Mouse (Mus musculus) brown adipose tissue, adult 24 weeks (tissue): ENCODE data around the gene Atp1b2. TPM values are rescaled to one million over a fixed set of nuclear protein-coding genes. Genes with fewer than 3 reads are reported as not detected.
"Not testable (repeated sequence)": the region's sequence is repeated elsewhere in the genome, so short reads cannot be mapped to it uniquely, and the experiment has no call there.

ENCODE experiments used
- H3K27ac ChIP-seq: fragments of 200-500 bp; replicated peaks from 2 replicates; pipeline ENCODE4 v1.5.1; 2012; ENCODE audit warnings: low read depth, mild to moderate bottlenecking, low read length
- H3K4me1 ChIP-seq: fragments of 200-500 bp; 2 replicates; pipeline ENCODE4 v1.6.1; 2012; ENCODE audit warnings: low read length, mixed read lengths; ENCODE audit not compliant: control insufficient read depth, insufficient read depth, insufficient read length
- H3K4me3 ChIP-seq: fragments of 200-500 bp; 2 replicates; pipeline ENCODE4 v1.5.1; 2012; ENCODE audit warnings: low read depth, mild to moderate bottlenecking, low read length, moderate library complexity; ENCODE audit not compliant: insufficient read depth
- polyA plus RNA-seq: library from polyadenylated mRNA; stranded (reverse); fragments of >200 nt; gene quantifications from 2 replicates; pipeline ENCODE4 v1.2.4, GENCODE M21; 2012; ENCODE audit not compliant: missing spikeins, insufficient read depth, insufficient read length

The Atp1b2 gene
- 6.7 and 8.3 TPM in 2 replicates for polyA plus RNA-seq

GRCm38 (mm10) chr11:69605726-69606490 lies at the start of gene Atp1b2:
Gene Atp1b2 (minus strand): TSS chr11:69605942.
- Histone ChIP-seq H3K4me1 (peaks cover 4% of the 10 kb centered on the region; the same call in 1 of the 2 replicates), H3K27ac (no peak within 1 kb of the TSS), H3K4me3 (peak within 1 kb of the TSS; percentile 70)

- H3K27ac ChIP-seq = no peak overlapping the region
- no peak overlapping the region for H3K4me3 ChIP-seq
Measured at GRCm38 (mm10) chr11:69654760-69655159, 49.0 kb upstream of the Atp1b2 start.

DNA sequence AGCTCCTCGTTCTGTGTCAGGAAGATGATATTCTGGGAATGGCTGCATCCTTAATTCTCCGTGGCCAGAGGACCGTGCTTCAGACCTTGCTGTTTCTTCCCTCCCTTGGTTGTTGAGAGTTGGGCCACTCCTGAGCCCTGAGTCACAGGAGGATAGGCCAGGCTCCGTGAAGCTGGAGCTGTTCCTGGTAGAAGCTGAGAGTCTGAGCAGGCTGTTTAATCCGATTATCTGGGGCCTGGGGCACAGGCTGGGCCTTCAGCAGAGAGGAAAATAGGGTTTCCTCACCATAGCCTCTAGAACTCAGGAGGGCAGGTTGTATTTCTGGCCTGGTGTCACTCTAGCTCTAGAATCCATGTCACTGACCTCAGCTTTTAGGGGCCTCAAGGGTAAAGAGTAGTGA lies 47.7 kb upstream of the Atp1b2 start:
- Histone ChIP-seq H3K27ac (no peak overlapping the region), H3K4me1 (no peaks in the 10 kb centered on the region; the same call in 1 of the 2 replicates), H3K4me3 (no peak overlapping the region)

More at GRCm38 (mm10) chr11:69654760-69655159, 49.0 kb upstream of the Atp1b2 start:
- H3K4me1 ChIP-seq = no peaks in the 10 kb centered on the region; the same call in 1 of the 2 replicates

DNA sequence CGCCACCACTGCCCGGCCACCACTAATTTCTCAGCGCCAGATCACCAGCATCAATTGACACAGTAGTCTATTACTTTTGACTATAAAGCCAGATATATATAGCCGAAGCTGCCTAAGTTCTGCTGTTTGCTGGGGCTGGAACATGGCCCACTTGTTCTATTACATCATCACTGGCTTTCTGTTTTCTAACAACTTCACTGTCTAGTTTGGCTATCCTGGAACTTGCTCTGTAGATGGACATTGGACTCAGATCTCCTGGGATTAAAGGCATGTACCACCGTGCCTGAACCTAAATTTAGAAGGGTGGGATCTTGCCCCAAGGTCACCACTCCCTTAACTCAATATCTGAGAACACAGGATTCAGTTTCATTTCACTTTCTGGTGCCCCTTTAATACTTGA lies 40.1 kb upstream of the Atp1b2 start:
- H3K4me3 ChIP-seq = no peak overlapping the region
- no peak overlapping the region for H3K27ac ChIP-seq
- H3K4me1 ChIP-seq = no peaks in the 10 kb centered on the region

GRCm38 (mm10) chr11:69635471-69635870 lies 29.7 kb upstream of the Atp1b2 start:
- Histone ChIP-seq H3K4me1 (0 out of 2 replicates have a peak, but pooled peaks cover 2% of the 10 kb centered on the region), H3K4me3 (no peak overlapping the region), H3K27ac (no peak overlapping the region)

DNA sequence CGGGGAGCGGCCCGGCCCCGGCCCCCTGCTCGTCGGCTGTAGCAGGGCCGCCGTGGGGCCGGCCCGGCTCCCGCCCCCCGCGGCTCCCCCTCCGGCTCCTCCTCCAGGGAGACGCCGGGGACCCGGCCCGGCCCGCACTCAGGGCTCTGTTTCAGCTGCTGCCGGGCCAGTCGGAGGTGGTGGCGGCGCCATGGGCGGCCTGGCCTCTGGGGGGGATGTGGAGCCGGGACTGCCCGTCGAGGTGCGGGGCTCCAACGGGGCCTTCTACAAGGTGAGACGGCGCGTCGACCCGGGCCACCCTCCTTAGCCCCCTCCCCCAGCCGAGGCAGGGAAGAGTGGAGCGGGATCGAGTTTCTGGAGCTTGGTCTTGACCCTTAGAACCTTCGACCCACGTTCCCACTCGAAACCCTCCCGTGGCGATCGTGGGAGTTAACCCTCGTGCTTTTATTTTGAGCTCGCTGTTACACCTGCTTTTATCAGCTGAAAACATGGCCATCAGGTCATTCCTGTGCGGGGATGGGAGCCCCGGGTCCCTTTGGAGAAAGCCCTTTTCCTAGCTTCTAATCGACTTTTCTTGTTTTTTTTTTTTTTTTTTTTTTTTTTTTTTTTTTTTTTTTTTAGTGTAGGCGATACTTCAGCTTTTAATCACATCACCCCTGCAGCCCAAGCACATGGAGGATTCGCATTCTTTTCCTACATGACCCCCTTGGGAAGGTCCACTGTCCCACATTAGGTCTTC lies 27.6 kb upstream of the Atp1b2 start:
- H3K4me3 ChIP-seq = peak overlapping the region; percentile 97
- peak overlapping the region; percentile 55 for H3K27ac ChIP-seq
- H3K4me1 ChIP-seq = 0 out of 2 replicates have a peak, but pooled peaks cover 2% of the 10 kb centered on the region

DNA sequence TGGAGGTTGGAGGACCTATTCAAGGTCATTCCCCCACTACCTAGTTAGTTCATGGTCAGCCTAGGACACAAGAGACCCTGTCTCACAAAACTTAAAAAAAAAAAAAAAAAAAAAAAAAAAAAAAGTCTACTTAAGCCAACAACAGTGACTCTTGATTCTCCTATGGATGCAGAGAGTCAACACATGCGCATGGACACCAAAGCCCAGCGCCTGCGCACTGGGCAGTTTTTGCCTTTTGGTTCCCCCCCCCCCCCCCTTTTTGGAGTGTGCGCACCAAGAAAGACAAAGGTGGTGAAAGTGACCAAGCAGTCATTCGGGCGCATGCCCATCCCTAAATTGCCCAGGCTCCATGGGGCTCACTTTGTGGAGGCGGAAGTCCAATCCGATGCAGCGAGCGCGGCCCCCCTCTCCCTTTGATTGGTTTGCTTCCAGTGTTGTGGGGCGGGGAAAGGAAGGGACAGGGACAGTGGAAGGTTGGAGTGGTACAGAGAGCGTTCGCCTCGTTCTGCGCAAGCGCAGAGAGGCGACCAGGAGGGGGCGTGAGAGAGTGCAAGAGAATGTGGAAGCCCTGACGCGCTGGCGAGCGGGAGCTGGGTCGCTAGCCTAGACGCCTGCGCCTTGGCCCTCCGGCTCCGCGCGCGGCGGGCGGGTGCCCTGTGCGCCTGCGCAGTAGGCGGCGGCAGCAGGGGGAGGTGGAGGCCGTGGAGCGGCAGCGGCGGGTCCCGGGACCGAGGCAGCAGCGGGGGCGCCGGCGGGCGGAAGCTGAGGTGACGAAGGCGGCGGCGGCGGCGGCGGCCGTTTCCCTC lies 26.7 kb upstream of the Atp1b2 start, which contains the start of gene Fxr2:
Fxr2 (plus strand) TSS at position 707 of the 806 bp plus-strand sequence.
- Histone ChIP-seq H3K4me1 (0 out of 2 replicates have a peak, but pooled peaks cover 2% of the 10 kb centered on the region), H3K4me3 (peak within 1 kb of the TSS; percentile 97), H3K27ac (peak within 1 kb of the TSS; percentile 55)

- Histone ChIP-seq H3K27ac (no peak overlapping the region), H3K4me1 (no peaks in the 10 kb centered on the region), H3K4me3 (no peak overlapping the region)
Measured at GRCm38 (mm10) chr11:69629802-69630201, 24.1 kb upstream of the Atp1b2 start.

DNA sequence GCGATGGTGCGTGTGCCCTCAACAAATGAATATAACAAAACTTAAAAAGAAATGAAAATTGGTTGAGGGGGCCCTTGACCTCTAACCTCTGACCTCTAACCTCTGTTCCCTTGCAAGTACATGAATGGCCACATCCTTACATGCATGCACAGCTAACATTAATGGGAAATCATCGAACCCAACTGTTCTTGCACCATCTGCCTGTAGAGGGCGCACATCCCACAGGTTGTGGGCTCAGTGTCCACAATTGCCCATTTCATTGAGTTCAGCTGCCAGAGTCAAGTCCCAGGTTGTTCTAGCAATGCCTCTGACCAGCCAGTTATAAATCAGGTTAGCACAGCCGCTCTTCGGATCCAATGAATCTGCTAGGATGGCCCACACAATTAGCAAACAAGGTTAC lies 22.5 kb upstream of the Atp1b2 start:
- H3K4me3 ChIP-seq = no peak overlapping the region
- no peak overlapping the region for H3K27ac ChIP-seq
- H3K4me1 ChIP-seq = no peaks in the 10 kb centered on the region

GRCm38 (mm10) chr11:69624339-69624738 lies 18.6 kb upstream of the Atp1b2 start:
- not testable (repeated sequence) for H3K4me1 ChIP-seq, H3K4me3 ChIP-seq, H3K27ac ChIP-seq

- no peaks in the 10 kb centered on the region for H3K4me1 ChIP-seq
- no peak overlapping the region for H3K27ac ChIP-seq
- H3K4me3 ChIP-seq = no peak overlapping the region
Measured at GRCm38 (mm10) chr11:69623006-69623405, 17.3 kb upstream of the Atp1b2 start.

DNA sequence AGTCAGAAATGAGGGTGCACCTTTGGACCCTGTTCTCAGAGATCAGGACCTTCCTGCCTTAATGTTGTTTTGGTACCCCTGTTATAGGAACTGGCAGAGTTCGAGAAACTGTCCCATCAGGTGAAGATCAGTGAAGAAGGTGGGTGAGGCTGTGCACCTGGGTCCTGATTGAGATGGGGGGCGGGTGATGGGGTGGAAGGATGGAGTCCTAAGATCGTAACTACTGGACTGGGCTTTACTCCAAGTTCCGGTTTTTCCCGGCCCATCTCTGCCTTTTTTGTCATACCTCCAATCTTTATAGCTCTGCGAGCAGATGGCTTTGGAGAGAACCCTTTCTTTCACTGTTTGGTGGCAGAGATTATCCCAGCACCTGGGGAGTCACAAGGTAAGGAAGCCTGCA lies 16.7 kb upstream of the Atp1b2 start:
- H3K27ac ChIP-seq = no peak overlapping the region
- H3K4me3 ChIP-seq = peak overlapping the region; percentile 79
- H3K4me1 ChIP-seq = no peaks in the 10 kb centered on the region

DNA sequence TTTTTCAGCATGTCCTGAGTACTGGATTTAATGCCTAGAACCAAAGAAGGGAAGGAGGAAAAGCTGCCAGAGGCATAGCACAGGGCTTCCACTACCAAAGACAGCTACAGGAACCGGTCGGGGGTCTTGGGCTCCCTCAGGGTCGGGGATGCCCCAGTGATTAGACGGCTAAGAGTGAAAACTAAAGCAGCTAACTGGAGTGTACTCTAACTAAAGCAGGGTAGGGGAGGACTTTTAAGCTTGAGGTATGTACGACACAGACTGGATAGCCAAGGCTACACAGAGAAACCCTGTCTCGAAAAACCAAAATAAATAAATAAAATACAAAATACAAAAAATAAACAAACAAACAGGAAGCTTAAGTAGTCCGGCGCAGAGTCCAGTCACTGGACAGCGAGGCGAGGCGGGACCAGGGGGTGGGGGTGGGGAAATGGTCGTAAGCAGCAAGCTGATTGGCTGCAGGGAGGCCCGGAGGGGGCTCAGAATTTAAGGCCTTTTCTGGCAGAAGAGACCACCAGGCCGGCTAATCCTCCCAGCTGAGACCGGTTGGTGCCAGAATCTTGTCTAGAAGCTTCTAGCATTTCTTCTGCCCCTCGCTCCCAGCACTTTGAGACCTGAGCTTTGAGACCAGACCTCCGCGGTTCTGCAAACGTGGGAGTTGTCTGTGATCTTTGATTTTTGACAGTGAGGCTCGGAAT lies 16.0 kb upstream of the Atp1b2 start, which contains the start of gene Sat2:
Sat2 (plus strand) TSS at position 454 of the 698 bp plus-strand sequence.
- Histone ChIP-seq H3K27ac (no peak within 1 kb of the TSS), H3K4me3 (peak within 1 kb of the TSS; percentile 79), H3K4me1 (no peaks in the 10 kb centered on the region)

GRCm38 (mm10) chr11:69620394-69621081 lies 14.8 kb upstream of the Atp1b2 start:
- no peak overlapping the region for H3K27ac ChIP-seq
- H3K4me3 ChIP-seq = no peak overlapping the region
- H3K4me1 ChIP-seq = no peaks in the 10 kb centered on the region
